8 mouse cellular contexts compared by ENCODE assay signal in genomic region chr15:88843486-88844097, GRCm38 (mm10). TPM values are rescaled to one million over a fixed set of nuclear protein-coding genes. Genes with fewer than 3 reads are reported as not detected.
DNase-seq lines count a peak whose midpoint lies in the region; ATAC-seq and TF ChIP-seq lines count a peak whose summit lies in the region.

No protein-coding gene starts in this region.

- H3K4me2 ChIP-seq in heart, postnatal 0 days (ENCODE audit: low read depth, low read length): no peak overlapping the region
- no peak overlapping the region for H3K4me2 ChIP-seq in neural tube, embryonic 13.5 days
- H3K4me2 ChIP-seq in stomach, embryonic 15.5 days: no peak overlapping the region

- 25% methylated on average over 8 of the region's 8 CpGs for WGBS in heart, postnatal 0 days
- WGBS in neural tube, embryonic 13.5 days: 41% methylated on average over 8 of the region's 8 CpGs
- WGBS in forebrain, embryonic 10.5 days: 61% methylated on average over 8 of the region's 8 CpGs
- 32% methylated on average over 8 of the region's 8 CpGs for WGBS in stomach, embryonic 15.5 days
- 64% methylated on average over 8 of the region's 8 CpGs for WGBS in kidney, adult 2 months

- ATAC-seq in heart, postnatal 0 days (ENCODE audit: insufficient read depth, low read depth): no peak
- ATAC-seq in neural tube, embryonic 13.5 days (ENCODE audit: low read depth): no peak
- peak; percentile 21; the same call in 1 of the 2 replicates for ATAC-seq in stomach, embryonic 15.5 days (ENCODE audit: insufficient read depth, low FRiP score, low read depth)

- peaks cover 22% of the 10 kb centered on the region for H3K4me1 ChIP-seq in heart, postnatal 0 days (ENCODE audit: control insufficient read depth, insufficient read depth)
- peaks cover 15% of the 10 kb centered on the region for H3K4me1 ChIP-seq in neural tube, embryonic 13.5 days (replicated peaks)
- H3K4me1 ChIP-seq in forebrain, embryonic 10.5 days: peaks cover 26% of the 10 kb centered on the region
- peaks cover 9% of the 10 kb centered on the region for H3K4me1 ChIP-seq in stomach, embryonic 15.5 days
- peaks cover 10% of the 10 kb centered on the region for H3K4me1 ChIP-seq in kidney, adult 2 months (ENCODE audit: control insufficient read depth, insufficient read depth, low read length)

- 0 out of 2 replicates have a peak overlapping the region, but pooled peaks have one; percentile 36 for H3K27ac ChIP-seq in heart, postnatal 0 days (ENCODE audit: low read depth)
- 0 out of 2 replicates have a peak overlapping the region, but pooled peaks have one; percentile 29 for H3K27ac ChIP-seq in neural tube, embryonic 13.5 days (replicated peaks)
- peak overlapping the region; percentile 16; the same call in 1 of the 2 replicates for H3K27ac ChIP-seq in forebrain, embryonic 10.5 days
- no peak overlapping the region for H3K27ac ChIP-seq in stomach, embryonic 15.5 days
- H3K27ac ChIP-seq in kidney, adult 2 months (ENCODE audit: insufficient read depth, low read depth, low read length): no peak overlapping the region

- DNase-seq in heart, postnatal 0 days (ENCODE audit: low spot score): no peak
- DNase-seq in heart, postnatal 14 days: no peak
- DNase-seq in neural tube, embryonic 10.5 days (ENCODE audit: extremely low spot score, low spot score): no peak
- DNase-seq in forebrain, embryonic 10.5 days (ENCODE audit: extremely low spot score, low spot score): no peak
- DNase-seq in kidney, adult 2 months: no peak
- DNase-seq in urinary bladder, adult 18-20 months (ENCODE audit: low spot score in 2 of 2): no peak

- no peak overlapping the region for H3K4me3 ChIP-seq in heart, postnatal 0 days (ENCODE audit: low read depth, low read length)
- H3K4me3 ChIP-seq in neural tube, embryonic 13.5 days: no peak overlapping the region
- H3K4me3 ChIP-seq in forebrain, embryonic 10.5 days: no peak overlapping the region
- no peak overlapping the region for H3K4me3 ChIP-seq in stomach, embryonic 15.5 days (replicated peaks)
- H3K4me3 ChIP-seq in kidney, adult 2 months (ENCODE audit: insufficient read depth, low read depth, low read length): no peak overlapping the region

- no peaks in the 10 kb centered on the region for H3K27me3 ChIP-seq in heart, postnatal 0 days (ENCODE audit: control insufficient read depth, insufficient read depth, low read length)
- H3K27me3 ChIP-seq in neural tube, embryonic 13.5 days: no peaks in the 10 kb centered on the region; the same call in 1 of the 2 replicates
- H3K27me3 ChIP-seq in forebrain, embryonic 10.5 days (ENCODE audit: poor library complexity, severe bottlenecking): no peaks in the 10 kb centered on the region
- no peaks in the 10 kb centered on the region for H3K27me3 ChIP-seq in stomach, embryonic 15.5 days (replicated peaks)
- no peaks in the 10 kb centered on the region for H3K27me3 ChIP-seq in kidney, adult 2 months (replicated peaks; ENCODE audit: control insufficient read depth, insufficient read depth, low read length)

- intact Hi-C loops in heart, postnatal 14 days (cut with DNase I): no loop called here

- no peaks in the 10 kb centered on the region for H3K36me3 ChIP-seq in heart, postnatal 0 days (replicated peaks; ENCODE audit: control insufficient read depth, insufficient read depth, low read length)
- no peaks in the 10 kb centered on the region for H3K36me3 ChIP-seq in neural tube, embryonic 13.5 days
- H3K36me3 ChIP-seq in forebrain, embryonic 10.5 days (replicated peaks): no peaks in the 10 kb centered on the region
- no peaks in the 10 kb centered on the region for H3K36me3 ChIP-seq in stomach, embryonic 15.5 days
- no peaks in the 10 kb centered on the region for H3K36me3 ChIP-seq in kidney, adult 2 months (ENCODE audit: control insufficient read depth, insufficient read depth, low read length)

- TF ChIP-seq CTCF in heart, postnatal 0 days (IDR thresholded peaks at IDR 0.05; ENCODE audit: low read depth): no peak
- TF ChIP-seq CTCF in kidney, adult 2 months (conservative IDR thresholded peaks at IDR 0.05; ENCODE audit: insufficient read depth, insufficient read length, low read depth, low read length): no peak

- H3K9ac ChIP-seq in heart, postnatal 0 days (replicated peaks; ENCODE audit: low read depth, low read length): no peak overlapping the region
- no peak overlapping the region for H3K9ac ChIP-seq in neural tube, embryonic 13.5 days
- H3K9ac ChIP-seq in stomach, embryonic 15.5 days: no peak overlapping the region

- H3K9me3 ChIP-seq in heart, postnatal 0 days (replicated peaks; ENCODE audit: control insufficient read depth, low read length): no peaks in the 10 kb centered on the region
- H3K9me3 ChIP-seq in neural tube, embryonic 13.5 days: no peaks in the 10 kb centered on the region
- no peaks in the 10 kb centered on the region for H3K9me3 ChIP-seq in forebrain, embryonic 10.5 days
- no peaks in the 10 kb centered on the region for H3K9me3 ChIP-seq in stomach, embryonic 15.5 days

- no peak for TF ChIP-seq EP300 in heart, postnatal 0 days (IDR thresholded peaks at IDR 0.05; ENCODE audit: low read depth)

- no peak for TF ChIP-seq POLR2A in kidney, adult 2 months (IDR thresholded peaks at IDR 0.05; ENCODE audit: low read depth, low read length)

RNA-seq across cellular contexts. Expression of gene Pim3, which starts 18.4 kb away (rescaled TPM):
- 98.4 and 139 TPM in 2 replicates for total RNA-seq in heart, postnatal 0 days (2014; rRNA removed; ENCODE audit: low replicate concordance)
- 50.6 and 71.1 TPM in 2 replicates for polyA plus RNA-seq in heart, postnatal 0 days (2015; fragmentation: Nextera tagmentation; extraction: Ambion mirVana)
- total RNA-seq in heart, postnatal 14 days (2021): 10 to 100 TPM; 97.7 to 97.8 TPM
- 51.2 and 52.5 TPM in 2 replicates for polyA plus RNA-seq in neural tube, embryonic 13.5 days (2015; fragmentation: Nextera tagmentation; extraction: Ambion mirVana)
- 40.3 and 43.6 TPM in 2 replicates for polyA plus RNA-seq in forebrain, embryonic 10.5 days (2016; fragmentation: Nextera tagmentation; extraction: Ambion mirVana)
- 68.7 and 74.8 TPM in 2 replicates for polyA plus RNA-seq in stomach, embryonic 15.5 days (2015; fragmentation: Nextera tagmentation; extraction: Ambion mirVana)
- polyA plus RNA-seq in kidney, adult 2 months (2012; rRNA removed): 78.5 and 85.8 TPM in 2 replicates

RNA-seq across cellular contexts. Expression of gene Creld2, which starts 24.1 kb away (rescaled TPM):
- total RNA-seq in heart, postnatal 0 days (2014; rRNA removed; ENCODE audit: low replicate concordance): 23.3 and 24.0 TPM in 2 replicates
- polyA plus RNA-seq in heart, postnatal 0 days (2015; fragmentation: Nextera tagmentation; extraction: Ambion mirVana): 26.3 and 35.3 TPM in 2 replicates
- total RNA-seq in heart, postnatal 14 days (2021): 10 to 100 TPM; 12.1 to 22.5 TPM
- 62.4 and 70.9 TPM in 2 replicates for polyA plus RNA-seq in neural tube, embryonic 13.5 days (2015; fragmentation: Nextera tagmentation; extraction: Ambion mirVana)
- 96.5 and 103 TPM in 2 replicates for polyA plus RNA-seq in forebrain, embryonic 10.5 days (2016; fragmentation: Nextera tagmentation; extraction: Ambion mirVana)
- 124 and 125 TPM in 2 replicates for polyA plus RNA-seq in stomach, embryonic 15.5 days (2015; fragmentation: Nextera tagmentation; extraction: Ambion mirVana)
- 27.3 and 30.4 TPM in 2 replicates for polyA plus RNA-seq in kidney, adult 2 months (2012; rRNA removed)

RNA-seq across cellular contexts. Expression of gene Alg12, which starts 24.5 kb away (rescaled TPM):
- total RNA-seq in heart, postnatal 0 days (2014; rRNA removed; ENCODE audit: low replicate concordance): 19.5 and 21.8 TPM in 2 replicates
- polyA plus RNA-seq in heart, postnatal 0 days (2015; fragmentation: Nextera tagmentation; extraction: Ambion mirVana): 6.4 and 6.5 TPM in 2 replicates
- 1 to 10 TPM; 9.2 to 9.9 TPM for total RNA-seq in heart, postnatal 14 days (2021)
- polyA plus RNA-seq in neural tube, embryonic 13.5 days (2015; fragmentation: Nextera tagmentation; extraction: Ambion mirVana): 7.8 and 9.3 TPM in 2 replicates
- 10.6 and 11.4 TPM in 2 replicates for polyA plus RNA-seq in forebrain, embryonic 10.5 days (2016; fragmentation: Nextera tagmentation; extraction: Ambion mirVana)
- polyA plus RNA-seq in stomach, embryonic 15.5 days (2015; fragmentation: Nextera tagmentation; extraction: Ambion mirVana): 11.6 and 13.4 TPM in 2 replicates
- 18.1 and 21.3 TPM in 2 replicates for polyA plus RNA-seq in kidney, adult 2 months (2012; rRNA removed)

Comparison
In these comparisons a context has a peak if more than half of its experiments do, and no peak if none do; other contexts are left out.
1. H3K27ac ChIP-seq: peak in heart, postnatal 0 days (single experiment), neural tube, embryonic 13.5 days (single experiment) and forebrain, embryonic 10.5 days (single experiment); none in stomach, embryonic 15.5 days (single experiment) and kidney, adult 2 months (single experiment).